Mouse (Mus musculus): ENCODE data around the gene Fam83d. TPM values are rescaled to one million over a fixed set of nuclear protein-coding genes. Genes with fewer than 3 reads are reported as not detected.

The Fam83d gene
- polyA plus RNA-seq (2017; shearing (Covaris generic)) = 0.16 TPM

DNA sequence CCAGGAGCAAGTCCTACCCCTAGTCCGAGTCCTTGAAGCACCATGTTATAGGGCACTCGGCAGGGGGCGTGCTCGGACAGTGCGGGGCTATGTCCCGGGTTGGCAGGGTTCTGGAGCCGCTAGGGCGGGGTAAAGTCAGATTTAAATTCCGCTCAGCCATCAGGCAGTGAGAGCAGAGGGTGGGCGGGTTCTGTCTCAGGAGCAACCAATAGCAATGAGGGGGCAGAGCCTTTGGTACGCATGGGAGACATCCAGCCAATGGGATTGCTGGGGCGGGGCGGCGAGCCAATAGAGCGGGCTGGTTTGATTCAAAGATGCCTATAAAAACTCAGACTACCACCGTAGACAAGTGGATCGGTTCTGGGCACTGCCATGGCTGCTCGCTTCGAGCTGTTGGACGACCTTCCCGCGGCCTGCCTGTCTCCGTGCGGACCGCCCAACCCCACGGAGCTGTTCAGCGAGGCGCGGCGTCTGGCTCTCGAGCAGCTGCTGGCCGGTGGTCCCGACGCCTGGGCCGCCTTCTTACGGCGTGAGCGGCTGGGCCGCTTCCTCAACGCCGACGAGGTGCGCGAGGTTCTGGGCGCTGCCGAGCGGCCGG lies at the start of gene Fam83d:
Gene Fam83d (plus strand): TSS at position 352 of the 598 bp plus-strand sequence.

DNA sequence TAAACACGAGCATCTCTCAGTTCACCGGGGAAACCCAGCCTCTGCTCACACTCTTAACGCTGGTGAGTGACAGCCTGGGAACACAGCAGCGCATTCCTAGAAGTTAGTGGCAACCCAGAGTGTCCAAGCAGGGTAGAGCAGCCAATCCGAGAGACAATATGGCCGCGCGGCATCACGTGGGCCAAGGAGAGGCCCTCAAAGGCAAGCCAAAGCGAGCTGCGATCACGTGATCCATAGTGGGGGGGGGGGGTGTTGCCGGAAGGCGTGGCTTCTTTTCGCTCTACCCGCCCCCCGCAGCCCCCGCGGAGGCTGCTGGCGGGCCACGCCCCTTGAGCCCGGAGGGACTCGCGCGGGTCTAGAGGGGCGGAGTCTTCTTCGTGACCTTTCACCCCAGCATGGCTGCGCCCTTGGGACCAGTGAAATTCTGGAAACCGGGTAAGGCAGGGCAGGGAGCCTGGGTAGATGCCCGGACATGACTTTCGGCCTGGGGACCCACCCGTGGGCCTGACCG lies 26.7 kb downstream of the Fam83d start, which contains the start of gene Dhx35:
Gene Dhx35 (plus strand): TSS at position 314 of the 511 bp plus-strand sequence.

Other genes with a start within 250 kb of the Fam83d start
- not detected for gene Slc32a1, start 157.3 kb upstream of the Fam83d start, polyA plus RNA-seq (2017; shearing (Covaris generic))
- 1.6 TPM for gene Actr5, start 143.2 kb upstream of the Fam83d start, polyA plus RNA-seq (2017; shearing (Covaris generic))
- gene Ppp1r16b, start 102.7 kb upstream of the Fam83d start, polyA plus RNA-seq (2017; shearing (Covaris generic)) = 35.3 TPM
- gene Dhx35, start 26.7 kb downstream of the Fam83d start, polyA plus RNA-seq (2017; shearing (Covaris generic)) = 19.9 TPM

Data from CD4-positive, CD25-positive, alpha-beta regulatory T cell, adult 9 weeks (primary cell).